Mouse (Mus musculus): Measurements from ENCODE around the gene Msi2. TPM values are rescaled to one million over a fixed set of nuclear protein-coding genes. Genes with fewer than 3 reads are reported as not detected.

Msi2 gene
- total RNA-seq, 4 experiments from 2014 or later, result 129 to 155 (median 139) TPM

GRCm38 (mm10) chr11:88541666-88542639 lies 176.4 kb downstream of the Msi2 start:
- DNase-seq (ENCODE audit: low spot score in 2 of 2), result no peak

- no peak for DNase-seq (ENCODE audit: low spot score in 2 of 2)
These were observed 178.5 kb downstream of the Msi2 start for GRCm38 (mm10) chr11:88539637-88540478.

- no peak for DNase-seq (ENCODE audit: low spot score in 2 of 2)
These were observed 179.5 kb downstream of the Msi2 start for GRCm38 (mm10) chr11:88538710-88539340.

GRCm38 (mm10) chr11:88537344-88537743 lies 181.0 kb downstream of the Msi2 start:
- DNase-seq (ENCODE audit: low spot score in 2 of 2), result no peak

GRCm38 (mm10) chr11:88536861-88537260 lies 181.5 kb downstream of the Msi2 start:
- no peak for DNase-seq (ENCODE audit: low spot score in 2 of 2)

- DNase-seq (ENCODE audit: low spot score in 2 of 2), result no peak
These were observed 183.9 kb downstream of the Msi2 start for GRCm38 (mm10) chr11:88534331-88534929.

GRCm38 (mm10) chr11:88532016-88532415 lies 186.3 kb downstream of the Msi2 start:
- DNase-seq (ENCODE audit: low spot score in 2 of 2), result no peak

GRCm38 (mm10) chr11:88530032-88530431 lies 188.3 kb downstream of the Msi2 start:
- DNase-seq (ENCODE audit: low spot score in 2 of 2), result no peak

GRCm38 (mm10) chr11:88528522-88529101 lies 189.7 kb downstream of the Msi2 start:
- no peak for DNase-seq (ENCODE audit: low spot score in 2 of 2)

GRCm38 (mm10) chr11:88526711-88527110 lies 191.6 kb downstream of the Msi2 start:
- DNase-seq (ENCODE audit: low spot score in 2 of 2), result no peak

GRCm38 (mm10) chr11:88524790-88525575 lies 193.3 kb downstream of the Msi2 start:
- no peak for DNase-seq (ENCODE audit: low spot score in 2 of 2)

- no peak for DNase-seq (ENCODE audit: low spot score in 2 of 2)
These were observed 193.9 kb downstream of the Msi2 start for GRCm38 (mm10) chr11:88524437-88524789.

- no peak for DNase-seq (ENCODE audit: low spot score in 2 of 2)
These were observed 194.4 kb downstream of the Msi2 start for GRCm38 (mm10) chr11:88523921-88524320.

- DNase-seq (ENCODE audit: low spot score in 2 of 2), result no peak
These were observed 194.8 kb downstream of the Msi2 start for GRCm38 (mm10) chr11:88523511-88523910.

- DNase-seq (ENCODE audit: low spot score in 2 of 2), result no peak
These were observed 196.2 kb downstream of the Msi2 start for GRCm38 (mm10) chr11:88522114-88522513.

GRCm38 (mm10) chr11:88520951-88521730 lies 197.2 kb downstream of the Msi2 start:
- DNase-seq (ENCODE audit: low spot score in 2 of 2), result no peak

- no peak for DNase-seq (ENCODE audit: low spot score in 2 of 2)
These were observed 200.0 kb downstream of the Msi2 start for GRCm38 (mm10) chr11:88518361-88518760.

GRCm38 (mm10) chr11:88516596-88517485 lies 201.5 kb downstream of the Msi2 start:
- no peak for DNase-seq (ENCODE audit: low spot score in 2 of 2)

Measured in left cerebral cortex, adult 8-10 months (tissue).